Mouse (Mus musculus) G1E (cell line): Measurements from ENCODE around the gene 4930426L09Rik.

Experiments
- CTCF ChIP-seq: IDR thresholded peaks from 2 replicates; pipeline ENCODE4 v1.5.1; 2012; ENCODE audit warnings: low read depth, low read length, inconsistent platforms, mixed read lengths
- GATA1 ChIP-seq: IDR thresholded peaks from 2 replicates; pipeline ENCODE4 v1.6.1; 2012; ENCODE audit warnings: borderline replicate concordance, low read length, inconsistent platforms, mixed read lengths

- TF ChIP-seq GATA1 = no peak
- TF ChIP-seq CTCF = no peak
Observed at GRCm38 (mm10) chr2:18988885-18989284, 9.3 kb upstream of the 4930426L09Rik start.
